Mouse (Mus musculus): Measurements from ENCODE around the gene Tecpr2. TPM values are rescaled to one million over a fixed set of nuclear protein-coding genes. Genes with fewer than 3 reads are reported as not detected.

Gene Tecpr2
- polyA plus RNA-seq, 1 experiment from 2014 or later = 1.6 TPM

DNA sequence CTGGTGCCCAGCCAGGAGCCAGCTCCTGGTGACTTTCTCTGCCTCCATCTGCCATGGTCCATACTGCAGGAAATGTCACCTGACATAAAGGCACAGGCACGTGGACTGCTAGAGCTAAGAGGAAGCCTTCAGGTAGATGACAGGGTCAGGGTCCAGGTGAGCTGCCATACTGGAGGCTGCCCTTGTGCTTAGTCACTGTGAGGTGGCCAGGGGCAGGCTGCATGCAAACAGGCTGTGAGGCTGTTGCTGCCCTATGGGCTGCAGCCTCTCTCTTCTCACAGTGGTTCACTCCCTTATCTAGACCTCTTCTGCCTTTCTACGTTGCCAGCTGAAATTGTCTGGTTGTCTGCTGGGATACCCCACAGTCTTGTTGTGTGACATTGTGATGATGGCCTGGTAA, 78.1 kb downstream of the Tecpr2 start:
- no peaks in the 10 kb centered on the region for H3K9me3 ChIP-seq (replicated peaks)
- peak; percentile 62 for ATAC-seq (ENCODE audit: insufficient read depth)
- H3K4me2 ChIP-seq = no peak overlapping the region
- 49% methylated on average over 2 of the region's 2 CpGs for WGBS (ENCODE audit: insufficient replicate concordance)
- H3K4me1 ChIP-seq (replicated peaks) = peaks cover 45% of the 10 kb centered on the region
- peaks cover 49% of the 10 kb centered on the region for H3K36me3 ChIP-seq (replicated peaks)
- H3K27ac ChIP-seq (replicated peaks) = peak overlapping the region; percentile 80
- no peaks in the 10 kb centered on the region for H3K27me3 ChIP-seq
- no peak overlapping the region for H3K4me3 ChIP-seq (replicated peaks)
- no peak overlapping the region for H3K9ac ChIP-seq

DNA sequence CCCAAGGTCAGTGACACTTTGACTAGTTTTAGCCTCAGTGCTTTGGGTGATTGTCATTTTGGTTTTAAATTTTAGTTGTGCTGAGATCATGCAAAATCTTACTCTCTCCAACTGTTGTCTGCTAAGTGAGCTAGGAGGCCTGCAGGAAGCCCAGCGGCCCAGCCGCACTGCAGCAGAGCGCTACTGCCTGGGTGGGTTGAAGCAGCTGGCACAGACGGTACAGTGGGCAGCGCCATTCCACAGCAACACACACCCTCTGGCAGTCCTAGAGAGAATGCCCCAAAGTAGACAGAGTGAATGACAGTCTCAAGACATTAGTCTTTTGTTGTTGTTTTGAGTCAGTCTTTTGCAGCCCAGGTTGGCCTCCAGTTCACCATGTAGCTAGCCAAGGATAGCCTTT, 81.3 kb downstream of the Tecpr2 start:
- no peaks in the 10 kb centered on the region for H3K27me3 ChIP-seq
- no peak overlapping the region for H3K4me2 ChIP-seq
- no peaks in the 10 kb centered on the region for H3K9me3 ChIP-seq (replicated peaks)
- WGBS (ENCODE audit: insufficient replicate concordance) = 86% methylated on average over 5 of the region's 5 CpGs
- H3K4me1 ChIP-seq (replicated peaks) = peaks cover 72% of the 10 kb centered on the region
- H3K36me3 ChIP-seq (replicated peaks) = peaks cover 69% of the 10 kb centered on the region
- peak overlapping the region; percentile 98; the same call in 1 of the 2 replicates for H3K27ac ChIP-seq (replicated peaks)
- H3K4me3 ChIP-seq (replicated peaks) = no peak overlapping the region
- no peak overlapping the region for H3K9ac ChIP-seq
- no peak for ATAC-seq (ENCODE audit: insufficient read depth)

DNA sequence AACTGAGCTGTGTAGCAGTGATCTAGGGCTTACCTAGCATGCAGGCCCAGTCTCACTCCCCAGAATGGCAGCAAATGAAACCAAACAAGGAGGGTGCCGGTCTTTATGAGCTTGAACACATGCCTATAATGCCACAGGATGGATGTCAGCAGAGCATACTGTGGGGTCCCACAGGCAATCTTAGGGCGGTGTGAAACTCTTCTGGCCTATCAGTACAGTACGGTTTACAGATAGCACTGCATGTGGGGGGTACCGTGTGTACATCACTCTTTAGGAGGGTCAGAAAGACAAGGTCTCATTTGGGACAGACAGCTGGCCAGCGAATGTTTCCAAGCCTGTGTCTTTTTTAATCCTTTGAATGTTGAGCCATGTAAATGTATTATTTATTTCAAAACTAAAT, 82.9 kb downstream of the Tecpr2 start:
- H3K9ac ChIP-seq = peak overlapping the region; percentile 19; the same call in 1 of the 2 replicates
- WGBS (ENCODE audit: insufficient replicate concordance) = 36% methylated on average over 5 of the region's 5 CpGs
- H3K9me3 ChIP-seq (replicated peaks) = no peaks in the 10 kb centered on the region
- peak overlapping the region; percentile 51 for H3K4me2 ChIP-seq
- H3K4me1 ChIP-seq (replicated peaks) = peaks cover 72% of the 10 kb centered on the region
- H3K27me3 ChIP-seq = no peaks in the 10 kb centered on the region
- ATAC-seq (ENCODE audit: insufficient read depth) = no peak
- peaks cover 85% of the 10 kb centered on the region for H3K36me3 ChIP-seq (replicated peaks)
- H3K27ac ChIP-seq (replicated peaks) = peak overlapping the region; percentile 98
- H3K4me3 ChIP-seq (replicated peaks) = peak overlapping the region; percentile 21; the same call in 1 of the 2 replicates

GRCm38 (mm10) chr12:110973829-110974228, 84.8 kb downstream of the Tecpr2 start:
- peak; percentile 33 for ATAC-seq (ENCODE audit: insufficient read depth)
- H3K4me2 ChIP-seq = peak overlapping the region; percentile 89
- H3K4me1 ChIP-seq (replicated peaks) = peaks cover 77% of the 10 kb centered on the region
- H3K27ac ChIP-seq (replicated peaks) = peak overlapping the region; percentile 98
- no peaks in the 10 kb centered on the region for H3K27me3 ChIP-seq
- peak overlapping the region; percentile 95 for H3K4me3 ChIP-seq (replicated peaks)
- peak overlapping the region; percentile 59 for H3K9ac ChIP-seq
- peaks cover 80% of the 10 kb centered on the region for H3K36me3 ChIP-seq (replicated peaks)
- H3K9me3 ChIP-seq (replicated peaks) = no peaks in the 10 kb centered on the region
- WGBS (ENCODE audit: insufficient replicate concordance) = 51% methylated on average over 4 of the region's 4 CpGs

DNA sequence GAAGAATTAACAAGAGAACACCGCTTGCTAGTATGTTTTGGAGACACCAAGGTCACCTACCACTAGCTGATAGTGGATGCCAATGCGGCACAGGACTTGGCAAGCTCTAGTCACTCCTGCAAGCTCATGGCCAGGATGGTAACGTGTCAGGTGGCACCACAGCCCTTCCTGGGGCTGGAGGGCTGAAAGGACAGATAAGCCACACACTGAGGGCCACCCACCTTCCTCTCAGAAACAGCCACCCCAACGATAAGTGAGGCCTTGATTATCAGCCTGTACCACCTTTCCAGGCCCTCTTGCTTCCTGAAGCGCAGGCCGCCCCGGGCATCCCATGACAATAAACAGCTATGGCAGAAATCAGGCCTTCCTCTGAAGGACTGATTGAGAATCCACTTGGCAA, 85.2 kb downstream of the Tecpr2 start:
- Histone ChIP-seq H3K4me1 (replicated peaks) (peaks cover 79% of the 10 kb centered on the region), H3K27me3 (no peaks in the 10 kb centered on the region), H3K4me2 (peak overlapping the region; percentile 89), H3K27ac (replicated peaks) (peak overlapping the region; percentile 98), H3K9ac (peak overlapping the region; percentile 59), H3K4me3 (replicated peaks) (peak overlapping the region; percentile 95), H3K9me3 (replicated peaks) (no peaks in the 10 kb centered on the region), H3K36me3 (replicated peaks) (peaks cover 75% of the 10 kb centered on the region)
- ATAC-seq (ENCODE audit: insufficient read depth) = peak; percentile 83
- 21% methylated on average over 7 of the region's 7 CpGs for WGBS (ENCODE audit: insufficient replicate concordance)

- WGBS (ENCODE audit: insufficient replicate concordance) = 15% methylated on average over 6 of the region's 6 CpGs
- H3K4me3 ChIP-seq (replicated peaks) = peak overlapping the region; percentile 95
Measured at GRCm38 (mm10) chr12:110974726-110975125, 85.7 kb downstream of the Tecpr2 start.

DNA sequence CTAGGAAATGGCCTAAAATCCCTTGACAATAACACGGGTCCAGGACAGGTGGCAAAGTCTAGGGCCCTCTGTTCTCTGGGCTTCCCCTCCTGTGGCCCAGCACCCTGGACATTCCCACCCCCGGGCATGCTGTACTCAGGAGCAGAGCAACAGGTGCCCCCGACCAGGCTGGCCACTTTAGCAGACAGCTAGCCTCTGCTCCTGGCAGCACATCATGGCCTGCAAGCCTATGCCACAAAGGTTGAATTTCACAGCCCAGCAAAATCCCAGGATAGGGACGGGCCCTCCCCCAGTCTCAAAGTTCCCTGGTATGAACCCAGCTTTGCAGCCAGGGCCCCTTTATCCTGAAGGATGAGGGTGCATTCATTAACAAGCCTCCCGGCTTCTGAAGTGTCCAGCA, 86.3 kb downstream of the Tecpr2 start:
- peaks cover 90% of the 10 kb centered on the region for H3K4me1 ChIP-seq (replicated peaks)
- peak overlapping the region; percentile 95 for H3K4me3 ChIP-seq (replicated peaks)
- H3K27ac ChIP-seq (replicated peaks) = peak overlapping the region; percentile 98
- peaks cover 64% of the 10 kb centered on the region for H3K36me3 ChIP-seq (replicated peaks)
- no peaks in the 10 kb centered on the region for H3K27me3 ChIP-seq
- H3K4me2 ChIP-seq = peak overlapping the region; percentile 89
- no peak for ATAC-seq (ENCODE audit: insufficient read depth)
- peak overlapping the region; percentile 54 for H3K9ac ChIP-seq
- H3K9me3 ChIP-seq (replicated peaks) = no peaks in the 10 kb centered on the region
- WGBS (ENCODE audit: insufficient replicate concordance) = 76% methylated on average over 5 of the region's 5 CpGs

More at GRCm38 (mm10) chr12:110974726-110975125, 85.7 kb downstream of the Tecpr2 start:
- no peak for ATAC-seq (ENCODE audit: insufficient read depth)
- Histone ChIP-seq H3K4me2 (peak overlapping the region; percentile 89), H3K9me3 (replicated peaks) (no peaks in the 10 kb centered on the region), H3K36me3 (replicated peaks) (peaks cover 71% of the 10 kb centered on the region), H3K4me1 (replicated peaks) (peaks cover 83% of the 10 kb centered on the region), H3K9ac (peak overlapping the region; percentile 54), H3K27me3 (no peaks in the 10 kb centered on the region), H3K27ac (replicated peaks) (peak overlapping the region; percentile 98)

DNA sequence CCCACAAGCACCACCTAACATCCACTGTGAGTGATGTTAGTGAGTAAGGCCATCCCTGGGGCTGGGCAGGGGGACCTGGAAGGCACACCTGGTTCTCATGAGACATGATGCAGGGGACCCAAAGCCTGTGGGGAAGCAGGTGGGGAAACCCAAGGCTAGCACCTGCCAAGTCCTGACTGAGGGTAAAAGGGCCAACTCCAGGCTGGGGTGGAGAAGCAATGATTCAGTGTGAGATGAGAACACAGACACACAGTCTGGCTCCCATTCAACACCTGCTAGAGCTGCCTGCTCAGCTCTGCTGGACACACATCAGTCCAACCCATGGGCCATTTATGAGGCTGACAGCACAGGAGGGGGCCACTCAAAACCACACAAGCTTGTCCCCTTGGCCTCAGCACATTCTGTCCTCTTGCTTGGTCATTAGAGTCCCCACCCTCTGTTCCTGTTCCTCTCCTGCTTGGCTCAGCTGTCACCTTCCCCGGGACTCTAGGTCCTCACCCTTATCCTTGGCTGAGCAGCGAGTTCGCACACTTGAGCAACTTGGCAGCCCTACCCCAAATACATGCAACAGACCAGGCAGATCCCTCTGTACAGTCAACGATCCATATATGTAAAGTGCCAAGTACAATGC, 86.9 kb downstream of the Tecpr2 start:
- no peak for ATAC-seq (ENCODE audit: insufficient read depth)
- peak overlapping the region; percentile 95 for H3K4me3 ChIP-seq (replicated peaks)
- WGBS (ENCODE audit: insufficient replicate concordance) = 84% methylated on average over 4 of the region's 4 CpGs
- H3K27ac ChIP-seq (replicated peaks) = peak overlapping the region; percentile 98
- no peaks in the 10 kb centered on the region for H3K9me3 ChIP-seq (replicated peaks)
- peaks cover 59% of the 10 kb centered on the region for H3K36me3 ChIP-seq (replicated peaks)
- H3K4me1 ChIP-seq (replicated peaks) = peaks cover 89% of the 10 kb centered on the region
- H3K4me2 ChIP-seq = peak overlapping the region; percentile 89
- H3K27me3 ChIP-seq = no peaks in the 10 kb centered on the region
- peak overlapping the region; percentile 54 for H3K9ac ChIP-seq

- Histone ChIP-seq H3K9me3 (replicated peaks) (no peaks in the 10 kb centered on the region), H3K9ac (peak overlapping the region; percentile 98), H3K4me2 (peak overlapping the region; percentile 89), H3K4me3 (replicated peaks) (peak overlapping the region; percentile 95), H3K36me3 (replicated peaks) (peaks cover 51% of the 10 kb centered on the region), H3K27me3 (0 out of 2 replicates have a peak, but pooled peaks cover 3% of the 10 kb centered on the region), H3K27ac (replicated peaks) (peak overlapping the region; percentile 98), H3K4me1 (replicated peaks) (peaks cover 81% of the 10 kb centered on the region)
- ATAC-seq (ENCODE audit: insufficient read depth) = no peak
- WGBS (ENCODE audit: insufficient replicate concordance) = 92% methylated on average over 60 of the region's 60 CpGs
Measured at GRCm38 (mm10) chr12:110976589-110977344, 87.7 kb downstream of the Tecpr2 start.

DNA sequence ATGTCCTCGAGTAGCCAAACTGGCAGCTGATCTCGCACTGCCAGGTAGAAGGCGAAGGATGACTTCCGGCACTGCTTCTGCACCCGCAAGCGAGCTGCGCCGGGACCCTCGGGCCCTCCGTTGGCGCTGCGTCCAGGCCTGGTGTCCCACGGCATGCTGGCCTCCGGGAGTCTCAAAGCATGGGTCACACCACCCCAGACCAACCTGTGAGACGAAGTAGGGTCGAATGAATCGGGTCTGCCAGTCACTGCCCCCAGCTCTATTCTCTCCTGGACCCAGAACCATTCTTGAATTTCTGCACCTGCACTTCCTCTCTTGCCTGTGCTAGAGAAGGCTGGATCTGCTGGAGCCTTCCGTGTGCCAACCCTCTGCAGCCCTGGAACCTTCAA, 88.3 kb downstream of the Tecpr2 start:
- H3K9ac ChIP-seq = peak overlapping the region; percentile 98
- H3K9me3 ChIP-seq (replicated peaks) = no peaks in the 10 kb centered on the region
- H3K4me2 ChIP-seq = peak overlapping the region; percentile 89
- peaks cover 75% of the 10 kb centered on the region for H3K4me1 ChIP-seq (replicated peaks)
- peak overlapping the region; percentile 95 for H3K4me3 ChIP-seq (replicated peaks)
- 93% methylated on average over 18 of the region's 18 CpGs for WGBS (ENCODE audit: insufficient replicate concordance)
- ATAC-seq (ENCODE audit: insufficient read depth) = no peak
- peak overlapping the region; percentile 98 for H3K27ac ChIP-seq (replicated peaks)
- peaks cover 48% of the 10 kb centered on the region for H3K36me3 ChIP-seq (replicated peaks)
- 0 out of 2 replicates have a peak, but pooled peaks cover 8% of the 10 kb centered on the region for H3K27me3 ChIP-seq

DNA sequence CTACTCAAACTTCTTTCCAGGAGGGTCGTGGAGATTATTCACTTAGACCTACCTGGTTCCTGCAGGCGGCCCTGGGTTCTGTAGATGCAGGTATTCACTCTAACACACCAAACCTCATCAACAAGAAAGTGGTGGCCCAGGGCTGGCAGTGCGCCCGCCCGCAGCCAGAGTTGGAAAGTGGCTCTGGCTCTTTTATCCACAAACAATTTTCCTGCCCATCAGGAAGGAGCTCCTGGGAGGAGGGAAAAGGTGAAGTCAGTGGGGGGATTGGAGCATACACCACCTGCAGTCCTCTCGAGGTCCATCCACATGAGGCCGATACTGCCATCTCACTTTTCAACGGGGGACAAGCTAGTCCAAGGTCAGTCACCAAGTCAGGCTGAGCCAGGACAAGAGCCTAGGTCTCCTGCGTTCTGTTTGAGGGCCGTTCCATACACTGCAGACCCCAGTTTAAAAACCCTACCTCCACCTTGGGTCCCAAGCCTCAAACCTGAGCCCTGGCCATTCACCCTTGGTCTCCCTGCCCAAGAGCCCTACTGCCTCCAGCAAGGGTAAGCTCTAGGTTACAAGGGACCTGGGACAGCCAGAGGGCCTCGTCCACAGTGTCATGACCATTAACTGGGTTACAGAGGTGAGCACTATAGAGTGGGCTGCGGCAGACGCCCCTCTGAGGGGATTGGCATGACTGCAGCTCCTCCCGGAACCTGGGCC, 89.0 kb downstream of the Tecpr2 start:
- H3K9me3 ChIP-seq (replicated peaks) = no peaks in the 10 kb centered on the region
- H3K36me3 ChIP-seq (replicated peaks) = peaks cover 42% of the 10 kb centered on the region
- H3K4me1 ChIP-seq (replicated peaks) = peaks cover 68% of the 10 kb centered on the region
- no peak for ATAC-seq (ENCODE audit: insufficient read depth)
- peak overlapping the region; percentile 98 for H3K9ac ChIP-seq
- 0 out of 2 replicates have a peak, but pooled peaks cover 9% of the 10 kb centered on the region for H3K27me3 ChIP-seq
- peak overlapping the region; percentile 89 for H3K4me2 ChIP-seq
- peak overlapping the region; percentile 95 for H3K4me3 ChIP-seq (replicated peaks)
- H3K27ac ChIP-seq (replicated peaks) = peak overlapping the region; percentile 98
- WGBS (ENCODE audit: insufficient replicate concordance) = 35% methylated on average over 14 of the region's 14 CpGs

Measured in liver, embryonic 15.5 days (tissue).